Mouse (Mus musculus) kidney, adult 2 months (tissue): ENCODE data around the gene Foxj1.

Experiments used
- CTCF ChIP-seq: fragments of 200-500 bp; conservative IDR thresholded peaks from 2 replicates; pipeline ENCODE4 v1.5.1; 2011; ENCODE audit warnings: low read depth, mild to moderate bottlenecking, control low read depth, low read length, moderate library complexity, mixed read lengths; ENCODE audit not compliant: insufficient read depth, insufficient read length
- POLR2A ChIP-seq: fragments of 200-500 bp; IDR thresholded peaks from one replicate; pipeline ENCODE4 v1.6.1; 2011; ENCODE audit warnings: low read depth, low read length, control low read depth

- TF ChIP-seq CTCF (no peak), POLR2A (no peak)
These were observed 799 bp downstream of the Foxj1 start for GRCm38 (mm10) chr11:116334417-116334782.
